Mouse (Mus musculus): Measurements from ENCODE around the gene Bcl2a1b.
"Not testable (repeated sequence)": the region's sequence is repeated elsewhere in the genome, so short reads cannot be mapped to it uniquely, and the experiment has no call there.

Bcl2a1b gene

DNA sequence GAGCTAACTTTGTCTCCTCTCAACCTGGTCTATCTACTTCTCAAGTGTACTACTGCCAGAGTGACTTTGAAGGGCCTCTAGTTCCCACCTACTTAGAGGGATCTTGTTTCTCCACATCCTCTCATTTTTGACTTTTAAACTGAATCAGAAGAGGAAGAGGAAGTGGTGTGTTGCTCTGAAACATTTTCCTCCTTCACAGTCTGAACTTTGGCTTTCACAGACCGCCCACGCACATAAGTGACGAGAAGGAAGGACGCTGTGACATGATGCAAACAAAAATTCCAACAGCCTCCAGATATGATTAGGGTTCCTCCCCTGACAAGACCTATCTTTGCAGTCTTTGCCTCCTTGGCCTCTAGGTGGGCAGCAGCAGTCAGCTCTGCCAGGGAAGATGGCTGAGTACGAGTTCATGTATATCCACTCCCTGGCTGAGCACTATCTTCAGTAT is at the start of gene Bcl2a1b, which contains the start of gene Gm29094:
Gene Bcl2a1b, plus strand, starts transcription at position 241 of the 448 bp plus-strand sequence.
Gene Gm29094, plus strand, starts transcription at position 411 of the 448 bp plus-strand sequence.
- DNase-seq (ENCODE audit: low spot score in 2 of 2), result not testable (repeated sequence)

- DNase-seq (ENCODE audit: low spot score in 2 of 2), result not testable (repeated sequence)
These were observed 26.5 kb upstream of the Bcl2a1b start for GRCm38 (mm10) chr9:89172539-89172938.

DNA sequence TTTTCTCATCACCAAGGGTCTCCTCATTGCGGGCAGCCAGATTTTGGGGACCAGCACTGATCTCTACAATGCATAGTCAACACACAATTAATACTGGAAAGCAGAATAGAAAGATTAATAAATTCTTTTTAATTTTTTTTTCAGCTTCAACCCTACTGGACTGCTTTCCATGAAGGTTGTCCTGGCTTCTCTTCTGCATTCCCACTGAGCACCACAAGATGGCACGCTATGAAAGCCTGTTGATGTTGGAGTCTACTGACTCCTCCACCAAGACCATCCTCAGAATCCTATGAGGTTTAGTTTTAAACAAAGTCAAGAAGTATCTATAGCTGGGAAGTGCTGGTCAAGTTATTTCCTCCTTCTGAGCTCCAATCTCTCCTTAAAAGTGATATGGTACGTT is 20.2 kb upstream of the Bcl2a1b start:
- peak; percentile 70 to 75 for DNase-seq (ENCODE audit: low spot score in 2 of 2)

- not testable (repeated sequence) for DNase-seq (ENCODE audit: low spot score in 2 of 2)
These were observed 19.5 kb upstream of the Bcl2a1b start for GRCm38 (mm10) chr9:89179469-89179868.

DNA sequence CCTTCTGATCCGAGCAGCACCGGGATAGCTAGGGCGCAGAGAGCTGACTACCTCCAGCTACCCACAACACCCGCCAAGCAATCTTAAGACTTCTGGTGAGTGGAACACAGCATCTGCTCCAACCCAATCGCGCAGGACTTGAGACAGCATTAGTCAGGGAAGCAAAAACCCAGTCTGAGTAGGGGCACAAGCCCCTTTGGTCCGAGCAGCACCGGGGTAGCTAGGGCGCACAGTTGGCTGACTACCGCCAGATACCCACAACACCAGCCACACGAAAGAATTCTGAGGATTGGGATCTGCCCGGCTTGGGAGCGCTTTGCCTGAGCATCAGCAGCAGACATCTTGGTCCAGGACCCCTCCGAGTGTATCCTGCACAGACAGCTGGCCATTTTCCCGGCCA is 12.0 kb upstream of the Bcl2a1b start:
- not testable (repeated sequence) for DNase-seq (ENCODE audit: low spot score in 2 of 2)

- not testable (repeated sequence) for DNase-seq (ENCODE audit: low spot score in 2 of 2)
These were observed 3.5 kb upstream of the Bcl2a1b start for GRCm38 (mm10) chr9:89195483-89195882.

DNA sequence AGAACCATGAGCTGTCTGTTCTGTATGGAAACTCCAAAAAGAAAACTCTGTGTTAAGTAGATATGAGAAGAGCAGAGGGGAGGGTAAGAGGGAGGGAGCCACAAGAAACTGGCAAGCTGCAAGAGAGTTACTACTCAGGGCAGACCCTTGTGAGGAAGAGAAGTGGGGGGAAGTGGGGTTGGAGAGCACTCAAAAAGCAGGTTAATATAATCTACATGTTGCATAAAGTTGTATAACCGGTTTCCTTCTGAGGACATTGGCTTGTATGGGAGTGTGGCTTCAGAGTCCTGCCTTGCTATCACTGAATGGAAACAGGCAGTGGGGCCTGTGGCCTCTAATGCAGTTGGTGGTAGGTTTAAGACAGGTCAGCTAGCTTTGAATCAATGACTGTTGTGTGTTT is 1.5 kb upstream of the Bcl2a1b start:
- DNase-seq (ENCODE audit: low spot score in 2 of 2), result not testable (repeated sequence)

DNA sequence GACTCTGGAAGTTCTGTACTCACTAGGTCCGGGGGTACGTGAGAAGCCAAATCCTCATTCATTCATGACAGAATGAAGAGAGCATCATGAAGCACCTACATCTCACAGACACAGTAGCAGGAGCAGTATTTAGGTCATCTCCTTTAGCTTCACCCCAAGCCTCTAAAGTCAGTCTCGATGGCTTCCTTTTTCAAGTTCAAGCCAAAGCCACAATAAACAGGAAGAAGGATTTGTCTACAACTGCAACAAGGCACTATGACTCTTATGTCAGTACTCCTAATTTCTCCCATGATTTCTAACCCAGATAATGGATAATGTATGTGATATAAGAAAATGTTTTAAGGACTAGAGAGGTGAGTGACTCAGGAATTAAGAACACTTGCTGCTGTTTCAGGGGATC is 660 bp upstream of the Bcl2a1b start:
- DNase-seq (ENCODE audit: low spot score in 2 of 2), result not testable (repeated sequence)

DNA sequence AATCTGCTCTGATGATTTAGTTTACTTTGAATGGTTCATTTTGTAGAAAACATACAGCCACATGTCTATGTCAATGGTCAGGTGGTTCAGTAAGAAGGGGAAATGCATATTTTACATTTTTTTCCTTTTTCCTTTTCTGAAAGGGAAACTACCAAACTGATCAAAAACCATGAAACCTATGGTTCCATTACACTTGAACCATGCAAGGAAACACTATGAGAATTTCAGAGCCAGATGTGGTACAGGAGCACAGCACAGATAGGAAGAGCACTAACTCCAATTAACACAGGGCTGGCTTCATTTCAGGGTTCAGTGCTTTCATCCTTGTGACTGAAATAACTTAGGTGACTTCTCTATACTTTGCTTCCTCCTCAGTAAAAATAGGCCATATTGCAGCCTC is 3.2 kb downstream of the Bcl2a1b start:
- DNase-seq (ENCODE audit: low spot score in 2 of 2), result not testable (repeated sequence)

DNA sequence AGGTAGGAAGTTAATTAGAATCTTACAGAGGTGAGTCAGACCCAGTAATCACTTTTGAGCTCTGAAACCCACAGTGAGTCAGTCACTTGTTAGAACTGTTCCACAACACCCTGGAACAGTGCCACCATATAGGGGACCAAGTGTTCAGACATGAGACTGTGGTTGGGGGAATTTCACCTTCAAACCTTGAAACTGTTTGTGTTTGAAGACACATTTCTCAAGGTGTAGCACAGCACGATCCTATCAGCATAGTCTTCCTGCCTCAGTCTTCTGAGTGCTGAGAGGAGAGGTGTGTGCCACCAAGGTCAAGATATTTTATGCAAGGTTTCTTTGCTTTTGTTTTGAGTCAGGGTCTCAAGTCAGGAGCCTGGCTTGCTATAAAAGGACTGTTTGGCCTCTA is 9.9 kb downstream of the Bcl2a1b start:
- DNase-seq (ENCODE audit: low spot score in 2 of 2), result not testable (repeated sequence)

- DNase-seq (ENCODE audit: low spot score in 2 of 2), result not testable (repeated sequence)
These were observed 11.5 kb downstream of the Bcl2a1b start, which contains the start of gene Mthfs for GRCm38 (mm10) chr9:89210353-89211064. TSS of gene Mthfs (plus strand) at chr9:89210676.

DNA sequence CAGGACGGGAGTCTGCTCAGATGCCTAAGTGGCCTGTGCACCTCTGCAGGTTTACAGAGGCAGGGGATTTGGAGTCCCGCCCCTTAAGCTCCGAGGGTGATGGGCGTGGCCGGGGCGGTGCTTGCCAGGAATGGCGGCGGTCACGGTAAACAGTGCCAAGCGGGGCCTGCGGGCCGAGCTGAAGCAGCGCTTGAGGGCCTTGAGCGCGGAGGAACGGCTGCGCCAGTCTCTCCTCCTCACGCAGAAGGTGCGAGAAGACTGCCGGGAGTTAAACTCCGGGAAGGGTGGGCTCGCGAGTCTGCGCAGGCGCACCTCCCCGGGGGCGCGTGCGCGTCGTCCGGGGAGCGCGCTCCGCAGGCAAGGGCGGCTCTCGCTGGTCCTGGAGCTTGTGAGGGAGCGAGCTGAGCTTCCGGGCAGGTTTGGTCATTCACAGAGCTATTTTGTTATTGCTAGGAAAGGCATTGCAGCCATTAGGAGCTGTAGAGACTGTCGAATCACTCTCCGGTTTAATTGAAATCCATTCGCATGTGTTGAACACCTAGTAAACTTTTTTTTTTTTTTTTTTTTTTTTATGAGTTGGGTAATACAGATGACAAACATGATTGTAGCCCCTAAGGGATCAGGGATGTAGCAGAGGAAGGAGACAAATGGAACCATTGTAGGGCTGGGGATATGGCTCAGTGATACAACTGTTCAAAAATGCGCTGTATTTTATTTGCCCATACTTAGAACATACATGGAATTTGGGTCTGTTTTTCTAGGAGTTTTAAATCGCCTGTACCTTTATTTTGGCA is 12.3 kb downstream of the Bcl2a1b start:
- DNase-seq (ENCODE audit: low spot score in 2 of 2), result peak; percentile 83 to 87

- DNase-seq (ENCODE audit: low spot score in 2 of 2), result not testable (repeated sequence)
These were observed 13.4 kb downstream of the Bcl2a1b start for GRCm38 (mm10) chr9:89212428-89212827.

DNA sequence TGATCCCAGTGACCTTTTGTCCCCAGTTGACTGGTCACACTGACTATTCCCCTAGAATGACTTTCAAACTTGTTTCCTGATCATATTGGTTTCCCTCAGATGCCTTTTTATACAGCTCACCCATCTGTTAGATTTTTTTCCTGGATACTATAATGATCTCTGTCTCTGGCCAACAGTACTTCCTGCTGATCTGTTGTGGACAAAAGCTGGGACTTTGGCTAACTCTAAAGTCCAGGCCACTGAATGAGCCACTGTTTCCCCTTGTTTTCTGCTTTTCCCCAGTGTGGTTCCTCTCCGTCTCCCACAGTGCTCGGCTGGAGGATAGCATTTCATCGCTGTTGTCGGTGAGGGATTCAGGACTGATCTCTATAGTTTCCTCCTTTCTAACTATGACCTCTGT is 19.2 kb downstream of the Bcl2a1b start:
- not testable (repeated sequence) for DNase-seq (ENCODE audit: low spot score in 2 of 2)

GRCm38 (mm10) chr9:89219668-89220067 is 20.7 kb downstream of the Bcl2a1b start:
- not testable (repeated sequence) for DNase-seq (ENCODE audit: low spot score in 2 of 2)

DNA sequence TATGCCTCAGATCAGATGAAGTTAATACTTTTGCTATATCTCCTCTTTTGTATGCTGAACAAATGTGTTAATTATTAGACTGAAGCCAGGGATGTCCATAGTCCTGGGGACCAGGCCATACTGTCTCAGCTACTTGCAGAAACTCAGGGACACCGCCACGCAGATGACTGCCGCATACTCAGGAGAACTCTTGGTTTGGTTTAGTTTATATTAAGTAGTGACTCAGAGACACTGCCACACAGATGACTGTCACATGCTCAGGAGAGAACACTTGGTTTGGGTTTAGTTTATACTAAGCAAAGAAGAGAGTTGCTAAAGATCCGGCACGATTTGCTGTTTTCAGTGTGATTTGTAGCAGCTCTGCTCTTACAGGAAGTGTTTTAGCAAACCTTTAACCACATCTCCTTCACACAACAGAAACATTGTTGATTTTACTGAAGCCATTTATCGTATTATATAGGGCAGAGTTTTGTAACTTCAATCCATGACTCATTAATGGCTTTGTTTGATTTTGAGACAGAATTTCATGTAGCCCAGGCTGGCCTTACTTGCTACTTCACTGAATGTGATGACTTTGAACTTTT is 21.8 kb downstream of the Bcl2a1b start:
- DNase-seq (ENCODE audit: low spot score in 2 of 2), result not testable (repeated sequence)

DNA sequence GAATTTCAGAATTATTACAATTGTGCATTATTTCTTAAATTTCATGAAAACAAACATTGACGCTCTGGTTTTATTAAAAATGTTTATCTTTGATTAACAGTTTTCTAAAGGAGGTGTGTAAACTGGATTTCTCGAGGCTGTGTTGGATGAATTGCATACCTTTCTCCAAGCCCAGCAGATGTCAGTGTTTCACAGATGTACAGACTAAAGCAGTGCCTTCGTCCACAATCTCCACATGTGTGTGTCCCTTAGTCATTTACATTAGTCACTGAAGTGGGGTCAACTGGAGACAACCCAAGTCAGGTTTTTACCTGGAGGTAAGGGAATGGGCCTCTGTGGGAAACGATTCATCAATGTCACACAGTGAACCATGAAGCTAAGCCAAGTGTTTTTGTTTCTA is 27.1 kb downstream of the Bcl2a1b start:
- no peak for DNase-seq (ENCODE audit: low spot score in 2 of 2)

DNA sequence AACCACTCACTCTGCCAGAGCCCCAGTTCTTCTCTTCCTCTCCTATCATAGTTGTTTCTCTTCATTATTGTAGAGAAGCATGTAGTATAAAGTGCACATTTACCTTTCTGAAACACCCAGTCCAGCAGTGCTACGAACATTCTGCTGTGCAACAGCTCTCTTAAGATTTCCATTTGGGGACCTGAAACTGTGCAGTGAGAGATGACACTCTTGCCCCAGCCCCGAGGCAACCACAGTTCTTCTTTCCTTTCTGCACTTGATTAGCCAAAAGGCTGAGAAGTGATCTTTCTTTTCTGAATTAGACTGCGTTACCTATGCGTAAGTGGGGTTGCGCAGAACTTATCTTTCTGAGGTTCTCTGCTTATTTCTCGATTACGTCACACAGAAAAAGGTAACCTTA is 29.1 kb downstream of the Bcl2a1b start:
- DNase-seq (ENCODE audit: low spot score in 2 of 2), result no peak

GRCm38 (mm10) chr9:89230897-89231497 is 32.0 kb downstream of the Bcl2a1b start:
- DNase-seq (ENCODE audit: low spot score in 2 of 2), result peak in 1 of 2 experiments; percentile 21

DNA sequence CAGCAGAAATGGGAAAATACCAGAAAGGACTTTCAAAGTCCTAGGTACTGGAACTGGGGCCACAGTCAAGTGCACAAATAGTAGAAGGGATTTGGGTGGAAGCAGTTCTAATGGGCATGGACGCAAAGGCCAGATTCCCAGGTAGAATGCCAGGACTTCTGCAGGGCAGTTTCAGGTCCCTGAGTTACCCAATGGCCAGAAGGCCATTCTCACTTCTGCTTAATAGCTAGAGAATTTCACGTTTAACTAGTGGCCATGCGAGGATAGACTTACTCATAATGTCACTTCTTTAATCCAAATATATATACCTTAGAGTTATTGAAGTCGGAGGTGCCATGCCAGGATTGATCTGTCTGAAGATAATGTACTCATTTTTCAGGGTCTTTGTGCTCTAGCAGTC is 38.1 kb downstream of the Bcl2a1b start:
- DNase-seq (ENCODE audit: low spot score in 2 of 2), result not testable (repeated sequence)

GRCm38 (mm10) chr9:89238976-89239505 is 40.0 kb downstream of the Bcl2a1b start:
- DNase-seq (ENCODE audit: low spot score in 2 of 2), result not testable (repeated sequence)
